Mouse (Mus musculus): ENCODE data around the gene Arsg.

Gene Arsg

DNA sequence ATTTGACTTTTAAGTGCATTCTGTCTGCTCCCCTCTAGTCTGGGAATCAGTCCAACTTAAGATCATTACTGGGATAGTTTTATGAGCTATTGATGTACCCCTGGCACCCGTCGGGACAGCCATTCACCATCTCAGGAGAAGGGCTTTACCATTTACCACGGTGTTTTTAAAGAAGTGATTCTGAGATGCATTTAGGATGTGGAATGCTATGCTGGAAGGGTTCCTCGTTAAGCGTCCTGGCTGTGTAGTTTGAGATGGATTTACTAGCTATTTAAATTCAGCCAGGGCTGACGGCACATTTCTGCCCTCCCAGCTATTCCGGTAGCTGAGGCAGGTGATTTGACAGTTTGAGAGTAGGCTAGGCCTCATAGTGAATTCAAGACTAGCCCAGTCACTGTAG lies 71.3 kb downstream of the Arsg start:
- no peak for DNase-seq (ENCODE audit: low spot score in 2 of 2)

DNA sequence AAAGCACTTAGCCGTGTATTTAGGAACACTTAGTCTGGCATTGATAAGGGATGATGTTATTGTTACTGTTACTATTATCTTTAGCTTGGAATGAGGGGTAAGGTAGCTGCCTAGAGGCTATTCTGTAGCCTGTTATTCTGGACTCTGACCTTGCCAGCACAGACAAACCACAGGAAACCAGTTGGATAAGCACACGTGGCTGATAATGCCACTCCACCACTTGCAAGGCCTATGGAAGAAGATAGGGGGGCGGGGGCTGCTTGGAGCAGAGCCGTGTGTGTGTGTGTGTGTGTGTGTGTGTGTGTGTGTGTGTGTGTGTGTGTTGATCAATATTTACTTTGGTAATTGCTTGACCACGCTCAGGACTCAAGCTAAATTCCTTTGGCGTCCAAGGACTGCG lies 72.1 kb downstream of the Arsg start:
- DNase-seq (ENCODE audit: low spot score in 2 of 2), result no peak

DNA sequence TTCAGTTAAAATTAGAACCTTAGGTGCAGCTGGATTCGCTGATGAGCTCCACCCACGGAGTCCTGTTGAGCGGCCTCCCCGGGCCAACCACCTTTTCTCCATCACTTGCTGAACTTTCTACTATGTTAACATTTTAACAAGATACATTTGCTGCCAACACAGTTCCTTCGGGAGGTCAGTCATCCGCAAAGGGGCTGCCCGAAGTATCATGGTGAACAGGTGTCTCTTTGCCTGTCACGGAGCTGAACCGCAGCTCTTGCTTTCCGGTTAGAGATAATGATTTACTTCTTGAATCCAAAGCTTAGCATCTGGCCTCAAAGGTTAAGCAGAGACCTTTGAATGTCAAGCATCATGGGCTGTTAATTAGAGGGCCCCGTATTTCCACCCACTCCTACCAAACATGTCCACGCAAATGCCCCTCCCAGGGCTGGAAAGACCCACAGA lies 72.5 kb downstream of the Arsg start:
- DNase-seq (ENCODE audit: low spot score in 2 of 2), result no peak

DNA sequence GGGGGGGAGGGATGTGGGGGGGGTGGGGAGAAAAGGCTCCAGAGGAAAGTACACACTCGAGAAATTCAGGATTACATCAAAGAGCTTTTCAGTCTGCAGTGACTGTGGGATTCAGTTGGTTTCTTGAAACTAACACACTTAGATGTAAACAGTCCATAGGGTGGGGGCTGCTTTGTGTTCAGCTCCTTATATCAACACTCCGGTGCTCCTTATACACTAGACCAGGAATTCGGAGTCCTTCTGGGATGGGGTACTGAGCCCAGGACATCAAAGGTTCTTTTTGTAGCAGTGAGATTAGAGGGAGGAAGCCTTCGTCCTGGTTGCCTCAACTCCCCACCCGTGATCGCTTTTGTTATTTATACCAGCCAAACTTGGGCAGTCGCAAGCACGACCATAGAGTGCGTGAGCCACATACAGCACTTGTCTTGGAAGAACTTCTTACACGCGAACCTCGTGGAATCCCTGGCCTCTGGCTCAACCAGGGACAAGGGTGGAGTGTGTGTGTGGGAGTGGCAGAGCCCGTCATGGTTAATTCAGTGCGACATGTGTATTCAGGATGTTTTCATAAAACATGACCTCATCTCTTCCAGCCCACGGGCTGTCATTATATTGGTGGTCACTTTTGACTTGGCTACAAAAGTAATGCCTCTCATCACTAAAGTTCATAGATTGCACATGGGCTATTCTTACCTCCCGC lies 73.3 kb downstream of the Arsg start:
- no peak for DNase-seq (ENCODE audit: low spot score in 2 of 2)

DNA sequence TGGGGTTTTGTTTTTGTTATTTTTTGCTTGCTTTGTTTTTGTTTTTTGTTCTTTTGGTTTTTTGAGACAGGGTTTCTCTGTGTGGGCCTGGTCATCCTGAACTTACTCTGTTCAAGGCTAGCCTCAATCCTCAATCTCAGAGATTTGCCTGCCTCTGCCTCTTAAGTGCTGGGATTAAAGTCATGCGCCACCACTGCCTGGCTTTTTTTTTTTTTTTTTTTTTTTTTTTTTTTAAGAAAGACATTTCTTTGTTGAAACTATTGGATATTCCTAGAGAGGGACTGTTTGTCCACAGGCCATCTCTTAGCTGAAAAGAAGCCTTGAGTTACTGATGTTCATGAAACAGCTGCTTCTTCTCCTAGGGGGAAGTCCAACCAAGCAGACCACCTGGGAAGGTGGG lies 74.5 kb downstream of the Arsg start:
- no peak for DNase-seq (ENCODE audit: low spot score in 2 of 2)

DNA sequence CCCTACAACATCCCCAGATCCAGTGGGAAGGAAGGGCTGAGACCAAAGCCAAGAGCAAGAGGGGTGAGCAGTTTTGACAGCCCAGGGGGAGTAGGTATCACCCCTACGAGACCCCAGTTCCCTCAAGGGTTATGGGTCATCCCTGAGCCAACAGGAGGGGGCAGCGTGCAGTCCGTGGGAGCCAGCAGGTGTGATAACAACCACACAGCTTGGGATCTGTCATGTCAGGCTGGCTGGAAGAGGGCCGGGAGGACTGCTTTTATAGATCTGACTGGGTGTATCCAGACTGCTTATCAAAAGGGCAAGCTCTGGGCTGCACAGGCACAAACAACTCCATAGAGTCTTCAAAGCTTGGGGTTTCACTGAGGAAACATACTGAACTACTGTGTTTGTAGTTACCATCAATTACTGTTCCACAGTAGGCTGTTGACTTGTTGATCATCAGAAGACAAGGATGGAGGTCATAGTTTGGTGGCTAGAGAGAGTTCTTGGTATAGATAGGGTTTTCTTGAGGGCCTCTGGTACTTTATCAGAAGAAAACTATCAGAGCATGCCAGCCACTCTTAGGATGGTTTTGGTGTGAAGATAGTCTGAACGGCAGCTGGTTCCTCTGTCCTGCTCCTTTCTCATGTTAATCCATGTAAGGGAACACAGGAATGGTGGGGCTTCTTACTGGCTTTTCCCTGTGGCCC lies 76.6 kb downstream of the Arsg start:
- no peak for DNase-seq (ENCODE audit: low spot score in 2 of 2)

DNA sequence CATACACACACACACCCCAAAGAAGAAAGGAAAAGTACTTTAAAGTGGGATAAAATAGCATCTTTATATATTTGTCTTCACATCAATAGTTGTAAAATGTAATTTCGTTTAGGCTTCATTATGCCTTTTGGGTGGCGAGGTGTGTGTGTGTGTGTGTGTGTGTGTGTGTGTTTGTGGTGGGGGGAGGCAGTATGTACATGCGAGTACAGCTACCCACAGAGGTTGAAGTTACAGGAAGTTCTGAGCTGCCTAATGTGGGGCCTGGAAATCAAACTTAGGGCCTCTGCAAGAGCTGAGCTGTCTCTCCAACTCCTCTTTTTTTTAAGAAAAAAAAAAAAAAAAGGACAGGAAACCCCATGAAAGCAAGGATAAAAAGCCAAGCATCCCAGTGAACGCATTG lies 80.7 kb downstream of the Arsg start:
- no peak for DNase-seq (ENCODE audit: low spot score in 2 of 2)

DNA sequence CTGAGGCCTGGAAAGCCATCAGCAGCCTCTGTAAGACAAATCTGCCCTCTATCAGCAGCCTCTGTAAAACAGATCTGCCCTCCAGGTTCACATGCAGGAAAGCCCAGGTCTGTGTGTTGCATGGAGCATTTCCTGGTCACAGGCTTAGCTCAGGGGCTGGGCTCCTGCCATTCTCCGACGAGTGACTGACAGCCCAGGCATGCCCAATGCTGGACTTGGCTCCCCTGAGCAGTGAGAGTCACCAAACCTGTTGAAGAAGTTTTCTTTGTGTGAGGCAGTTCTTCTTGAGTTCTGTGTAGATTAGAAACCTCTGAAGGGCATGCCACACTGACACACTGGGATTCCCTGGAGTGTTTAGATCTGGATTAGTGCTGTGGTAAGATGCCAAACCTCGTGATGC lies 81.3 kb downstream of the Arsg start:
- DNase-seq (ENCODE audit: low spot score in 2 of 2), result no peak

DNA sequence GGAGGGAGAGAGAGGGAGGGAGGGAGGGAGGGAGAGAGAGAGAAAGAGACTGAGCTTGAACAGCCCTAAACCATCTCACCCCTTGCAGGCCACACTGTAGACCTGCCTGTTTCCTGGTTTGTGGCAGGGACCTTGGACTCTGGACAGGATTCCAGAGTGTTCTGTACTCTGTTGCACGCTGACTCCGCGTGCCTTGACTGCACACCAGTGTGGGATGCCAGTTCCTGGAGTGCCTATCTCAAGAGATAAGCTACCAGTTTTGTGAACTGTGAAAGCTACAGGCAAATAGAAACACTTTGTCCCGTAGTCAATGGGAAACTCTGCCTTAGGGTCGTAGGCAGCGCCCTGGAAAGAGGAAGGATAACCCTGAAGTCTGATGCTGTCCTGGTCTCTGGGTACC lies 83.0 kb downstream of the Arsg start:
- DNase-seq (ENCODE audit: low spot score in 2 of 2), result no peak

DNA sequence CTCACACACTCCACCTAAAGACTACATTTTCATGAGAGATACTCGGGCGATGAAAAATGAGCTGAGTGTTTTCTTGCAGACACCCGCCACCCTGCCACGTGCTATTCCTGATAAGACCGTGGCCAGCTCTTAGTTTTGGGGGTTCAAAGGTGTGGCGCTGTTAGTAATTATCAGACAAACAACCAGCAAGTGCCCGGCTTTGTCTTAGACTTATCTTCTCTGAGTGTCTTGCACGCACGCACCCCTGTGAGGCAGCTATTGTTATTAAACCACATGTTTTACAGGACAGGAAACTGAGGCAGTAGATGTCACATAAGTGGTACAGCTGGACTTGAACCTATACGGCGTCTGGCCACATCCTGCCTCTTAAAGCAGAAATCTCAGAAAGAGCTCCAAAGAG lies 84.2 kb downstream of the Arsg start:
- no peak for DNase-seq (ENCODE audit: low spot score in 2 of 2)

DNA sequence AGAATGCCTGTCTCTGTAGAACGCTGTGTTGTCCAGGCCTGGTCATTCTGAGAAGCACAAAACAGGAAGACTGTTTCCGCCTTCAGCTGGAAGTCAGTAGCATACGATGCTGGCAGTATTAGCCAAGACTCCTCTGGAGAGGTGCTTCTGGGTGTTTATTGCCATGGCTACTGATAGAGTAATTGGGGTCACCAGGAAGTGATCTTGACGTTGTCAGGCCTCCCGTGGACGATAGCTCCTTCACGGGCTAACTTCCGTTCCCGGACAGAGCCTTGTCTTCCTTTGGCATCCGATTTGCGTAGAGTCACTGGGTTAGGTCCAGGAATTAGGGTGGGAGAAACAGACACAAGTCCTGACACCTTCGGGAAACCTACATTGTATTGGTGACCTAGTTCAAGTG lies 86.1 kb downstream of the Arsg start:
- DNase-seq (ENCODE audit: low spot score in 2 of 2), result no peak

DNA sequence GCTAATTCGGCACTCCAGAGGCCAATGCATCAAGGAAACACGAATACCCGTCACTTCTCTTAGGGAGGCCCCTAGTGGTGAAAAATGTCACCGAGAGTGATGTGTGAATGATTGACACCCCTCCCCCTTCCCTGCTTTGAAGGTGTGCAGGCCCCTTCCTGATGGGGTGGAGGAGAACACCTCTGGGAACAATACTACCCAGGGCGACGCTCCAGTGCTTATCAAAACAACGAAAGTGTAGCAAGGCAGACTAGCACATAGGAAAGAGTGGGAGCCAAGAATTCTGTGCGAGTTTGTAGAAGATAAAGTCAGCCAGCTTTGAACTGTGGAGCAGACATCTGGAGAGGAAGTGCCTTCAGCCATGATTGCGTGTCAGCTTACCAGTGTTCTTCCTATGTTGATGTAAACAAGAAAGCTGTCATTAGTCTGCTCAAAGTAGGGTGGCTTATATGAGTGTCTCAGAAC lies 87.7 kb downstream of the Arsg start:
- DNase-seq (ENCODE audit: low spot score in 2 of 2), result peak in 1 of 2 experiments; percentile 17

DNA sequence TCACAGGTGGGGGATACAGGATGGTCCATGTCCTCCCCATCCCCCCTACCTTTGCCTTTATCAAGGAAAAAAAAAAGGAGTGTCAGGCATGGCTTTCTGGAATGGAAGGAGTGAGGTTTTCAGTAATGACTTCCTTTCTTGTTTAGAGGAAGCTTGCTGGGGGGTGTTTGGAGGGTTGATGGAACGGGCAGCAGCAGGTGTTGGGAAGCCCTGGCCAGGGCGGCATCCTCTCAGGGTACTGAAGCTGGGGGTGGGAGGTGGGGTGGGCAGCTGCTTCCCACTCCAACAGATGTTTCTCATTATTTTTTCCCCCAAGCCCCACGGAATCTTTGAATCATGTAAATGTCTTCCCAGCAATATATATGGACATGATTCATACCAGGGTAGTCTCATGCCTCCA lies 88.3 kb downstream of the Arsg start:
- no peak for DNase-seq (ENCODE audit: low spot score in 2 of 2)

DNA sequence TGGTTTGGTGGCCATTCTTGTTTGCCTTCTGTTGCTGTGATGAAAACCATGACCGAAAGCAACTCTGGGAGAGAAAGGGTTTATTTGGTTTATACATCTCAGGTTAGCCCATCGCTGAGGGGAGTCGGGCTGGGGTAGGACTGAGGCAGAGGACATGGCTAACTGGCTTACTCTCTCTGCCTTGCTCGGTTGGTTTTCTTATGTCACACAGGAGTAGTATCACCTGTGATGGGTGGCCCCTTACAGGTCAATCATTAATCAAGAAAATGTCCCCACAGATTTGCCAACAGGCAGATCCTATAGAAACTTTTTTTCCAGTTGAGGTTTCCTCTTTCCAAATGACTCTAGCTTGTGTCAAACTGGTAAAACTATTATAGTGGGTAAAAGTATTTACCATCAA lies 90.5 kb downstream of the Arsg start:
- no peak for DNase-seq (ENCODE audit: low spot score in 2 of 2)

DNA sequence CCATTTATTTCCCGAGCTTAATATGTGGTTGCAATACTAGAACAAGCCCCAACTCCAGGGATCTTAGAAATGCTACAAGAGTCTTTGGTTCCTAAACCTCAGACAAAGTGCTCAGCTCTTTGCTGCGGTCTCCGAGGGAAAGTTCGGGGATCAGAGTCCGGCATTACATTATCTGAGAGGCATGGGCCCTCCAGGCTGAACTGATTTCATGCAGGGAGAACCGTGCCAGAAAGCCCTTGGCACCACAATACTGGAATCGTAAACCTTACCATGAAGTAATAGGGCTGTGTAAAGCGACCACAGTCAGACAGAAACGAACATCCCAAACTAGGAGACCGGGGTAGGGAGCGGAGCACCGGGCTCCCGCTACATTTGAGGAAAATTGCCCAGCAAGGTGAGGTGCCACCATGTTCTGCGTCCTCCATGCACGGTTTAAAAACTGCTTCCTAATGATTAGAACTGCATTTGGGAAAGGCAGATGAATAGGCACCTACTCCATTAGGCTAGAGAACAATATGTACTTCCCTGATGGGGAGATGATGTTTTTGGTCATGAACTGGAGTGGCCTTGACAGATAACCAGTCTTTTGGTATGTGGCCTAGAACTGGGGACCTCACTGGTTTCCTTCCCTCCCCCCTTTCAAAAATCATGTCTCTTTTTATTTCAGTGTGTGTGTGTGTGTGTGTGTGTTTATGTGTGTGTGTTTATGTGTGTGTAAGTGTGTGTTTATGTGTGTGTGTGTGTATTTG lies 91.5 kb downstream of the Arsg start:
- no peak for DNase-seq (ENCODE audit: low spot score in 2 of 2)

DNA sequence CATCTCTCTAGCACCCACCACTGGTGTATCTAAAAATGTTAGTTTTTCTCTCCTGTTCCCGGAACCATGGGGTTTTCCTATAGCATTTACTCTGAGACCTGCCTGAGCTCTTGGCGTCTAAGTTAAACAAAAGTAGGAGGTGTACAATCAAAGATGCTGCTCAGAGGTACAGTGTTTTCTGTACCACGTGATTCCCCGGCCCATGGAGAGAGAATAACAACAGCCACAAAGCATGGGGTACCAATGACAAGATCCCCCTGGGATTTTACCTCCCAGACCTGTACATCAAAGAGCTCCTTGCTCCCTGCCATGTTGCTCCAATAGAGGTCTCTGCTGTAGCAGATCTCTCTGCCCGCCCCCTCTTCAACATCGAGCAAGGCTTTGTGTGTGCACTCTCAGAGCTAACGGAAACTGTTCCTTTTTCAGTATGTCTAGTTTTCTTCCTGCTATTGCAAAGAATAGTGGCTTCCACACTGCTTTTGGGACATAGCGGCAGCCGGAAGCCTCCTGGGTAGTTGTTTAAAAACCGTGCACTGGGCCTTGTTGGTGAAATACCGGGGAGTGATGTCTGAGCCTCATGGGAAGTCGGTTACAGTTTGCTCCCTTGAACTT lies 95.9 kb downstream of the Arsg start:
- DNase-seq (ENCODE audit: low spot score in 2 of 2), result no peak

DNA sequence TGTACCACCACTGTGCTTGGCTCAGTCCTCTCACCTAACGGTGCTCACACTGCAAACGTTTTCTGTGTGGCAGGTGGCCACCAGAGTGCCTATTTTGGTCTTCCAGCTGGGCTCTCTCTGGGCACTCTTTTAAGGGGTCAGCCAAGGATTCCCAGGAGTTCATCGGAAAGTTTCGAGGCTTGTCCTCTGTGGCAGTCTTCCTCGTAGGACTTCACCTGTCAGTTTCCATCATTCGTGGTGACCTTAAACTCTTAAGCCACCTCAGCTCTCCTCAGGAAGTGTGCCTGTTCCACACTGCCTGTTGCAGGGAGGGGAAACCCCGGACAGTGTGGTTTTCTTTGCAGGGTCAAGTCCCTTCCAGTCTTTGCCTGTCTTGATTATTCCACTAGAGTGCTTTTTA lies 96.6 kb downstream of the Arsg start:
- DNase-seq (ENCODE audit: low spot score in 2 of 2), result no peak

DNA sequence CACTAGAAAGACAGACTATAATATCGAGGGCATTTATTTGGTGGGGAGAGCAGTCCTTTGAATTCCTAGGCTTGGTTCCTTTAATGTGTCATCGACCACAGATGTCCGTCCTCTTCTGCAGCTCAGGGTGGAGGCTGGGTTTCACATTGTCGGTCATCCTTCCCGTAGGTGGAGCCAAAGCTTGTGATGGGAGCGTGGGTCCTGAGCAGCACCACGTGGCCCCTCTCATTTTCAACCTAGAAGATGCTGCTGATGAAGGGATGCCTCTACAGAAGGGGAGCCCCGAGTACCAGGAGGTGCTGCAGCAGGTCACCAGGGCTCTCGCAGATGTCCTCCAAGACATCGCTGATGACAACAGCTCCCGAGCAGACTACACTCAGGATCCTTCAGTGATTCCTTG lies 98.9 kb downstream of the Arsg start:
- no peak for DNase-seq (ENCODE audit: low spot score in 2 of 2)

DNA sequence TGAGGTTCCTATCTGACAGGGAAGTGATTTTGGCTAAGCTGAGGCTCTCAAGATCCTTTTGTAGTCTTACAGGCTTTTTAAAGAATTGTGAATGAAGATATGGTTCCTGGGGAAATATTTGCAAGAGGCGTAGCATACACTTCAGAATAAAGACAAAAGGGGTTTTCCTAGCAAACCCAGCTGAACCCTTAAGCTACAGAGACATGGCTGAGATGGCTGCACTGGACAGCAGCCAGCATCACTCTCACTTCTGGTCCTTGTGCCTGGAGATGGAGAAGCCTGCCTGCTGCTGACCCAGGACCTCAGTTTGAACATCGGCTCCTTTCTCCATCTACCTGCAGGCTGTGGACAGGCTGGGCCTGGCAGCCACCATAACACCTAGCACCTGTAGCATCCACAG lies 101.4 kb downstream of the Arsg start:
- no peak for DNase-seq (ENCODE audit: low spot score in 2 of 2)

DNA sequence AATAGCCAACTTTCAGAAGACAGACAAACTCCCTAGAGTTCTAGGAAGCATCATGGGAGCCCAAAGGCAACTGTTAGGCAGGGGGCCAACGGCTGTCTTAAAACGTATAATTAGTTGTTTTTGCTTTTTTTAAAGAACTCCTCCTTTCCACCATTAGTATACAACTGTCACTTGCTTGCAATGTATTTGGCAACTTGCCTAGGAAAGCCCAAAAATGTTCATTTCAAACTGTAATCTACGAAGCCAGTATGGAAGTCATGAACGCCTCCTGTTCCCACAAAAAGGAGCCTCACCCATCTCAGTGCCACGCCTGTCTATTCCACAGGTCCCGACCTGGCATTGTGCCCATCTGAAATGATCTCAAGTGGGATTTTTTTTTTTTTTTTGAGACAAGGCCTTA lies 102.7 kb downstream of the Arsg start:
- no peak for DNase-seq (ENCODE audit: low spot score in 2 of 2)

DNA sequence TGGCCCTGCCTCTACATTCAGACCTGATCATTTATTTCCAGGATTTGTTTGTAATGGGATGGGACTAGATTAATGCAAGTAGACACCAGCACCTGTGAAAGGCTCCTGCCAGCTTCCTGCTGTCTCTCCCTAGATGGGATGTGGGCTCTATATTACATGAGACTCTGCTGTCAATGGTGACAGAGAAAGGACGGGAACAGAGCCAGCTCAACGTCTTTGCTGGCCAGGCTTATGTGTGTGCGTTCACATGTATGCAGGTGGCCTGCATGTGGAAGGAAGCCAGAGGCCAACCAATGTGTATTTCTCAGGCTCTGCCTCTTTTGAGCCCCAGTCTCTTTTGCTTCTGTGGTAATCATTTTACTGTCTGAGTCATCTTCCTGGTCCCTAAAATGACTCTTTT lies 105.4 kb downstream of the Arsg start:
- DNase-seq (ENCODE audit: low spot score in 2 of 2), result no peak

DNA sequence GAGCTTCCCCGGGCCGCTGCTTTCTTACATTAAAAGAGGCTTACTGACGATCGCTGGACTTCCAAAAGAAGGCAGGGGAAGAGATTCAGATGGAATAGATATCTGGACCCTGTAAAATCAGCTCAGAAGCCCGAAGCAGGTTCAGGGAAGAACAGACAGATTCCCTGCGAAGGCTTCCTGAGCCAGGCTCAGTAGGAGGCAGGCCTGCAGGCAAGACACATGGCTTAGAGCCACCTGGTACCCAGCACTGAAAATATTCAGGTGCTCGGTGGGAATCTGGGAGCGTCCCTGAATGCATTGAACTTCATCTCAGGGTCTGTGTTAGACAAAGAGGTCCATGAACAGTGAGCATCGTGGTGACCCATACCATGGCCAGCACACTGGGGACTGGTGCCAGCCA lies 106.8 kb downstream of the Arsg start:
- no peak for DNase-seq (ENCODE audit: low spot score in 2 of 2)

DNA sequence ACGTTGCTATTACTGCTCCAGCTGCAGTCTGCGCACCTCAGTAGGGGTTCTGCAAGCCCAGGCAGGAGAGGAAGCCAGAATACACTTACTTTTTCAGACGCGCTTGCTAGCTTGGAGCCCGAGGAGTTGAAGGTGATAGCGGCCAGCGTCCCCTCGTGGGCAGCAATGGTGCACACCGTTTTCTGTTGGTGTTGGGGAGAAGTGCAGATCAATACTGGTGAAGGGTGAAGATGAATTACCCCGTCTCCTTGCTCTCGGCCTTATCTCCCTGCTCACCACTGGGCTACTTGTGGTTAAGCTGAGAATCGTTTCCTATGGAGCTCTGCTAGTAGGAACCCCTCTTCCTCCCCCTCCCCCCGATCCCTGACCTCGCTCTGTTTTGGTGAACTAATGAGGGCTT lies 110.8 kb downstream of the Arsg start:
- no peak for DNase-seq (ENCODE audit: low spot score in 2 of 2)

All from right cerebral cortex, adult 2 months (tissue).